Mouse (Mus musculus) embryonic fibroblast, embryonic 13.5 days (primary cell): ENCODE results near the gene Ikzf4. TPM values are rescaled to one million over a fixed set of nuclear protein-coding genes. Genes with fewer than 3 reads are reported as not detected.

ENCODE experiments used
- H3K27ac ChIP-seq: 2 replicates; pipeline ENCODE4 v1.5.1; 2012; ENCODE audit warnings: low read length, control low read depth, inconsistent platforms; ENCODE audit not compliant: insufficient read depth
- H3K4me1 ChIP-seq: 2 replicates; pipeline ENCODE4 v1.6.1; 2011; ENCODE audit warnings: low read length; ENCODE audit not compliant: control insufficient read depth, insufficient read depth
- H3K4me3 ChIP-seq: 2 replicates; pipeline ENCODE4 v1.5.1; 2011; ENCODE audit warnings: mild to moderate bottlenecking, control low read depth, low read length; ENCODE audit not compliant: insufficient read depth
- CTCF ChIP-seq: IDR thresholded peaks from 2 replicates; pipeline ENCODE4 v1.5.1; 2011; ENCODE audit warnings: mild to moderate bottlenecking, control low read depth, low read length, moderate library complexity, borderline replicate concordance; ENCODE audit not compliant: insufficient read depth
- POLR2A ChIP-seq: IDR thresholded peaks from 2 replicates; pipeline ENCODE4 v1.6.1; 2011; ENCODE audit warnings: low read depth, mild to moderate bottlenecking, control low read depth, low read length, moderate library complexity
- polyA plus RNA-seq: library from polyadenylated mRNA; stranded (reverse); fragments of >200 nt; gene quantifications from 2 replicates; pipeline ENCODE4 v1.2.4, GENCODE M21; 2011; ENCODE audit warnings: low read depth; ENCODE audit not compliant: missing spikeins, insufficient read length

The Ikzf4 gene
- polyA plus RNA-seq, 1 experiment: 4.8 TPM

- Histone ChIP-seq H3K4me1 (no peaks in the 10 kb centered on the region), H3K4me3 (peak overlapping the region; percentile 73), H3K27ac (no peak overlapping the region)
- no peak for TF ChIP-seq CTCF
- TF ChIP-seq POLR2A: no peak
Observed at GRCm38 (mm10) chr10:128588775-128589463, 56.9 kb downstream of the Ikzf4 start.

DNA sequence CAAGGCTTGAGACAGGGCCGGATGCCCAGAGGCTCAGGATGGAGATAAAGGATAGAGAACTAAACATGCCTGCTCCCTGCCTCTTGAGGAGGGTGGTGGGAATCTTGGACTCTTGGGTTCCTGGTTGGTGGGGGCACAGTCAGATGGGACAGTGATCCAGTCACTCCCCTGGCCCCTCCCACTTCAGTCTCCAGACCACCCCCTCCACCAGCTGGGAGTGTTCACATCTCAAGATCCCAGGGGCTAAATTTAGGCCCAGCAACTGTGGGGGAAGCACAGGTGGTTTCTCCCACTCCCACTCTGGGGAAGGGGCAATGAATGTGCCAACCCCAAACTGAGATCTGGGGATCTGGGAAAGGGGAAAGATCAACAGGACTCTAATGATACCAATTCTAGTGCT is 57.7 kb downstream of the Ikzf4 start:
- Histone ChIP-seq H3K4me1 (no peaks in the 10 kb centered on the region), H3K4me3 (no peak overlapping the region), H3K27ac (no peak overlapping the region)
- TF ChIP-seq POLR2A (no peak), CTCF (no peak)

DNA sequence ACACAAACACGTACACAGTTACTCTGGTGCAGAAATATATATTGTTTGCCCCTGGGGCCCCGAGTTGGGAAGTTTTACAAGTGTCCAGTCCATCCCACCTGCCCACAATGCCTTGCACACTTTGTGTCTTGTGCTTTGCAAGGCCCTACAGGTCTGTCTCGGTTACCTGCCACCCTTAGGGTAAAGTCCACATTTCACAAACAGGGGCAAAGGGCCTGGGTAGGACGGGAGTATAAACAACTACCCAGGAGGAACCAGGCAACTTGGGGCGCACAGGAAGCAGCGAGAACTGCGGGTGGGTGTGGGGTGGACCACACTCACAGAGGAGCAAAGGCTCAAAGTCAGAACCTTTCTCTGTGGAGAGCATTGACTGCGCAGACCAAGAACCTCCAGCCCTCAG is 58.1 kb downstream of the Ikzf4 start:
- H3K4me3 ChIP-seq: no peak overlapping the region
- H3K27ac ChIP-seq: no peak overlapping the region
- no peaks in the 10 kb centered on the region for H3K4me1 ChIP-seq
- TF ChIP-seq CTCF (no peak), POLR2A (no peak)

- TF ChIP-seq CTCF (no peak), POLR2A (no peak)
- H3K4me3 ChIP-seq: no peak overlapping the region
- H3K27ac ChIP-seq: no peak overlapping the region
- H3K4me1 ChIP-seq: no peaks in the 10 kb centered on the region
Observed at GRCm38 (mm10) chr10:128587120-128587519, 58.7 kb downstream of the Ikzf4 start.

DNA sequence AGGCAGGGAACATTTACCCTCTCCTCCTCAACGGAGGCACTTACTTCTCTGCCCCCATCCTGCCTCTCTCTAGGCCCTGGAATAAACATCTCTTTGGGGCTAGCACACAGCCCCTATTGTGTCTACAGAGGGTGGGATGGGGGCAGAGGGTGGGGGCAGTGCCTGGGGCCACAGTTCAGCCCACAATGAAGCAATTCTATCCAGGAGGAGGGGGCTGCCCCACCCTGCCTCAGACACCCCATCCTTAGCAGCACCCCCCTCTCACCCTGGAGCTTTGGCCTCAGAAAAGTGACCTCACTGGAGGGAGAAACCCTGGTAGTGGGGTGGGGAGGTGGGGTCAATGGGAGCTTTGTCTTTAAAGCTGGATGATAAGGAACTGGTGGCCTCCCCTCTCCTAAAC is 59.2 kb downstream of the Ikzf4 start:
- no peaks in the 10 kb centered on the region for H3K4me1 ChIP-seq
- H3K27ac ChIP-seq: no peak overlapping the region
- H3K4me3 ChIP-seq: no peak overlapping the region
- TF ChIP-seq CTCF (no peak), POLR2A (no peak)

GRCm38 (mm10) chr10:128584386-128584785 is 61.4 kb downstream of the Ikzf4 start:
- Histone ChIP-seq H3K4me3 (no peak overlapping the region), H3K27ac (no peak overlapping the region), H3K4me1 (no peaks in the 10 kb centered on the region)
- TF ChIP-seq CTCF (no peak), POLR2A (no peak)

DNA sequence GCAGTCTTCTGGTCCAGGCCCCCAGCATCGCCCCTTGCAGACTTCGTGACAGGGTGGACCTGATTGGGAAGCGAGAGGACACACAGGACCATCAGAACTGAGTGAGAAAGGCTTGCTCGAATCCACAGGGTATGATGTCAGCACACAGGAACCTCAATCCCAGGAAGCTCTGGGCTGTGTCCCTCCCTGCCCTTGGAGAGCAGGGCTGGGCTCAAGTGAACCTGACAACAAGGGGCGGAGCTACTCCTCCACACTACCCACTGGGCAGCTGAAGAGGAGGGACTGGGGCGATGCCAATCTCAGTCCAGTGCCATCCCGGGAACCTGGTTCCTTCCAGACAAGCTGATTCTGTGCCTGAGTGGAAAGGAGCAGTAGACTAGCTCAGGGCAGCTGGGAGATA is 62.1 kb downstream of the Ikzf4 start:
- no peak overlapping the region for H3K27ac ChIP-seq

More for the DNA sequence above, 62.1 kb downstream of the Ikzf4 start:
- Histone ChIP-seq H3K4me1 (no peaks in the 10 kb centered on the region), H3K4me3 (no peak overlapping the region)
- no peak for TF ChIP-seq POLR2A
- TF ChIP-seq CTCF: no peak

Other genes starting within 250 kb of the Ikzf4 start
- not detected in 2 replicates for gene Slc39a5, start 244.8 kb downstream of the Ikzf4 start, polyA plus RNA-seq
- gene Nabp2, start 234.5 kb downstream of the Ikzf4 start, polyA plus RNA-seq: 42.0 and 44.9 TPM in 2 replicates
- 42.1 and 45.6 TPM in 2 replicates for gene Rnf41, start 234.3 kb downstream of the Ikzf4 start, polyA plus RNA-seq
- 100 and 117 TPM in 2 replicates for gene Smarcc2, start 186.7 kb downstream of the Ikzf4 start, polyA plus RNA-seq
- gene Myl6, start 151.8 kb downstream of the Ikzf4 start, polyA plus RNA-seq: 2,243 and 2,568 TPM in 2 replicates
- gene Myl6b, start 147.3 kb downstream of the Ikzf4 start, polyA plus RNA-seq: 9.4 and 10.6 TPM in 2 replicates
- gene Esyt1, start 120.1 kb downstream of the Ikzf4 start, polyA plus RNA-seq: 75.2 and 83.3 TPM in 2 replicates
- gene Zc3h10, start 98.2 kb downstream of the Ikzf4 start, polyA plus RNA-seq: 4.7 and 6.0 TPM in 2 replicates
- gene Rpl41, start 96.7 kb downstream of the Ikzf4 start, polyA plus RNA-seq: 2,862 and 3,188 TPM in 2 replicates
- 146 and 152 TPM in 2 replicates for gene Pa2g4, start 80.0 kb downstream of the Ikzf4 start, polyA plus RNA-seq
- 0.13 and 0.70 TPM in 2 replicates for gene Erbb3, start 56.3 kb downstream of the Ikzf4 start, polyA plus RNA-seq
- 1,073 and 1,205 TPM in 2 replicates for gene Rps26, start 19.2 kb downstream of the Ikzf4 start, polyA plus RNA-seq
- 14.3 and 15.7 TPM in 2 replicates for gene Suox, start 28.1 kb upstream of the Ikzf4 start, polyA plus RNA-seq
- gene Rab5b, start 50.3 kb upstream of the Ikzf4 start, polyA plus RNA-seq: 88.8 and 96.7 TPM in 2 replicates
- 0.68 and 0.87 TPM in 2 replicates for gene Pmel, start 58.2 kb upstream of the Ikzf4 start, polyA plus RNA-seq
- gene Cdk2, start 59.0 kb upstream of the Ikzf4 start, polyA plus RNA-seq: 49.3 and 66.6 TPM in 2 replicates
- 14.6 and 19.0 TPM in 2 replicates for gene Dgka, start 98.9 kb upstream of the Ikzf4 start, polyA plus RNA-seq
- 29.5 and 38.2 TPM in 2 replicates for gene Pym1, start 101.9 kb upstream of the Ikzf4 start, polyA plus RNA-seq
- 43.6 and 54.0 TPM in 2 replicates for gene Mmp19, start 144.9 kb upstream of the Ikzf4 start, polyA plus RNA-seq
- 55.5 and 59.0 TPM in 2 replicates for gene Dnajc14, start 158.1 kb upstream of the Ikzf4 start, polyA plus RNA-seq
- 34.4 and 44.8 TPM in 2 replicates for gene Tmem198b, start 158.4 kb upstream of the Ikzf4 start, polyA plus RNA-seq
- 106 and 112 TPM in 2 replicates for gene Sarnp, start 171.3 kb upstream of the Ikzf4 start, polyA plus RNA-seq
- gene Ormdl2, start 175.7 kb upstream of the Ikzf4 start, polyA plus RNA-seq: 30.4 and 31.2 TPM in 2 replicates
- gene Gdf11, start 245.7 kb upstream of the Ikzf4 start, polyA plus RNA-seq: 16.3 and 19.4 TPM in 2 replicates